Mouse (Mus musculus) Patski (cell line): ENCODE data around the gene Dnmt3l. TPM values are rescaled to one million over a fixed set of nuclear protein-coding genes. Genes with fewer than 3 reads are reported as not detected.
"Not testable (repeated sequence)": the region's sequence is repeated elsewhere in the genome, so short reads cannot be mapped to it uniquely, and the experiment has no call there.

Source experiments
- ATAC-seq: fragments of 100-300 bp; one replicate; pipeline ENCODE4 v1.8.0; 2021
- CTCF ChIA-PET: fragments of 350-600 bp; sonication (Branson Sonifier 250); formaldehyde crosslinking; loops from one replicate; lab custom pipeline; 2022; ENCODE audit warnings: inconsistent platforms; lab: Charles Lee
- POLR2A ChIA-PET: fragments of 350-600 bp; sonication (Branson Sonifier 250); formaldehyde crosslinking; loops from one replicate; lab custom pipeline; 2022; ENCODE audit warnings: antibody characterized with exemption, inconsistent platforms; lab: Charles Lee
- DNase-seq: peaks from one replicate; pipeline ENCODE4 v3.0.0-alpha.2; 2011; ENCODE audit warnings: low read depth, low spot score
- H3K27me3 ChIP-seq: fragments of 371-371 bp; one replicate; pipeline ENCODE4 v1.5.1; 2021
- CTCF ChIP-seq: fragments of 100-300 bp; IDR thresholded peaks from one replicate; pipeline ENCODE4 v1.5.1; 2021
- in situ Hi-C: fragments of 300-500 bp; cut with MboI; formaldehyde crosslinking; loops from 3 replicates; pipeline ENCODE4 v1.11.1; 2018; ENCODE audit warnings: low pct_unique_long_range_greater_than_20kb, mixed read lengths
- polyA plus RNA-seq: library from polyadenylated mRNA; unstranded; gene quantifications from one replicate; pipeline ENCODE4 v1.2.3, GENCODE M21; 2021

Dnmt3l gene
- polyA plus RNA-seq, 1 experiment from 2014 or later, result 0.26 TPM

GRCm38 (mm10) chr10:78009184-78009944 is 32.4 kb upstream of the Dnmt3l start:
- in situ Hi-C loops, result no loop called here
- TF ChIP-seq CTCF, result no peak
- H3K27me3 ChIP-seq, result no peaks in the 10 kb centered on the region
- ATAC-seq (peak; percentile 94), DNase-seq (peak; percentile 28)
- ChIA-PET CTCF (interaction anchor here (1.0 to 2.3 kb wide), 5 partner anchors 10 to 22 kb away, joined by 3 to 8 read pairs (median 3); no protein-coding TSS in a partner anchor), POLR2A (interaction anchor here (0.6 to 2.9 kb wide), 5 partner anchors 8 to 396 kb away, joined by 3 to 8 read pairs (median 3); no protein-coding TSS in a partner anchor)

DNA sequence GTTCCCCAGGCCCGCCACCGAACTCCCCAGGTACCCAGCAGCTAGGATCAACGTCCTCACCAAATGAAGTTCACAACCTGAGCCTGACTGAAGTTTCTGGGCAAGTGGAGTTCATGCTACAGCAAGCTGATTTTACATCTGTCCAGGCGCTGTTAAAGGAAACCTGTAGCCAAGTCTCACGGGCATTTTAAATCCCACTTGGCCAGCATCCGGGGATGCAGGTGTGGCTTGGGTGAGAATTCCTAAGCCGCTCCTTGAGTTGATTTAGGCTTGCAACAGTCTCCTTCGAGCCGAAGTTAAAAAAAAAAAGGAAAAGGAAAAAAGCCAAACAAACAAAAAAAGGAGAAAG is 31.8 kb upstream of the Dnmt3l start, which contains the start of gene Pfkl:
Gene Pfkl, minus strand, starts transcription at position 139 of the 349 bp plus-strand sequence.
- no peak for TF ChIP-seq CTCF
- in situ Hi-C loops, result no loop called here
- CTCF ChIA-PET, result interaction anchor here (1.1 to 2.3 kb wide), 3 partner anchors 9 to 18 kb away, joined by 4 to 8 read pairs (median 4); no protein-coding TSS in a partner anchor
- H3K27me3 ChIP-seq, result no peaks in the 10 kb centered on the region
- peak; percentile 9 for DNase-seq
- peak; percentile 9 for ATAC-seq
- POLR2A ChIA-PET, result interaction anchor here (0.6 to 2.9 kb wide), 7 partner anchors 9 to 473 kb away, joined by 3 to 8 read pairs (median 3); no protein-coding TSS in a partner anchor

DNA sequence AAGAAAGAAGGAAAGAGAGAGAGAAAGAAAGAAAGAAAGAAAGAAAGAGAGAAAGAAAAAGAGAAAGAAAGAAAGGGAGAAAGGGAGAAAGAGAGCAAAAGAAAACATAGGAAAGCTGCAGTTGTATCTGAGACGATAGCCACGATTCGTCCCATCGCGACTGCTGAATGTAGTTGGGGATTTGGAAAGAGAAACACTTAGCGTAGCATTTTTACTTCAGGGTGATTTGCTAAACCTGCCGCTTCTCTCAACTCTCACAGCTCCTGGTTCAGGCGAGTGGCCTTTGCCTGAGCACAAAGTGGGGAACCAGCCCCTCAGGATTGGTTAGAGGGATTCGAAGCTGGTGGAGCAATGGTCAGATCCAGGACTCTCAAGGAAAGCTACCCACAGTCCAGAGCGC is 31.4 kb upstream of the Dnmt3l start:
- ChIA-PET CTCF (interaction anchor here (1.2 to 2.3 kb wide), 2 partner anchors 8 to 17 kb away, joined by 4 to 8 read pairs; no protein-coding TSS in a partner anchor), POLR2A (interaction anchor here (0.6 to 2.9 kb wide), 5 partner anchors 8 to 473 kb away, joined by 3 to 8 read pairs (median 3); no protein-coding TSS in a partner anchor)
- no peak for DNase-seq
- H3K27me3 ChIP-seq, result no peaks in the 10 kb centered on the region
- ATAC-seq, result no peak
- TF ChIP-seq CTCF, result no peak
- in situ Hi-C loops, result no loop called here

GRCm38 (mm10) chr10:78011116-78011515 is 30.6 kb upstream of the Dnmt3l start:
- ATAC-seq, H3K27me3 ChIP-seq, DNase-seq, in situ Hi-C loops: not testable (repeated sequence)
- CTCF ChIA-PET, result interaction anchor here (1.2 to 2.3 kb wide), 2 partner anchors 8 to 17 kb away, joined by 4 to 8 read pairs; no protein-coding TSS in a partner anchor
- POLR2A ChIA-PET, result interaction anchor here (0.5 to 2.9 kb wide), 2 partner anchors 8 to 719 kb away, joined by 3 to 8 read pairs; no protein-coding TSS in a partner anchor

GRCm38 (mm10) chr10:78012661-78013495 is 28.9 kb upstream of the Dnmt3l start:
- ChIA-PET POLR2A (interaction anchor here (0.7 kb wide), 1 partner anchor 408 kb away, joined by 3 read pairs; no protein-coding TSS in a partner anchor), CTCF (no interaction called here)
- H3K27me3 ChIP-seq, result no peaks in the 10 kb centered on the region
- ATAC-seq (no peak), DNase-seq (no peak)
- no peak for TF ChIP-seq CTCF
- in situ Hi-C loops, result no loop called here

DNA sequence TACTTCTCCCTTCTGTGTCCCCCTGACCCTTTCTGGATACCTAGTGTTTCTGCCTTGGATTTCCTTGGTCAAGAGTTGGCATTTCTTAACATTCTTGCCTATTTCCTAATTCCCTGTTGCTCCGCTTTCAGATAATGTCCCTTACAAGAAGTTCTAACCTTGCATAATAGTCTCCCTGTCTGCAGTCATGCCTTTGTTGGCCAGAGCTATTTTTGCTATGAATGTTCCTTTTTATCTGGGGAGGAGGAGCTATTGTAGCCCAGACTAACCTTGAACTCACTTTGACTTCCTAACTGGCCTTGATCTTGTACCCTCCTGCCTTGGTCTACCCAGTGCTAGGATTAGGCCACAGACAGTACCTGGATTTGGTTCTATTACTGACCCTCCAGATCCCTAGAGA is 26.3 kb upstream of the Dnmt3l start:
- DNase-seq (no peak), ATAC-seq (no peak)
- no peaks in the 10 kb centered on the region for H3K27me3 ChIP-seq
- no peak for TF ChIP-seq CTCF
- in situ Hi-C loops, result no loop called here
- ChIA-PET POLR2A (no interaction called here), CTCF (interaction anchor here (0.9 to 1.0 kb wide), 2 partner anchors 17 to 30 kb away, joined by 3 read pairs; no protein-coding TSS in a partner anchor)

- no peaks in the 10 kb centered on the region for H3K27me3 ChIP-seq
- ATAC-seq (no peak), DNase-seq (no peak)
- no peak for TF ChIP-seq CTCF
- ChIA-PET POLR2A (interaction anchor here (1.0 kb wide), 1 partner anchor 32 kb away, joined by 4 read pairs; no protein-coding TSS in a partner anchor), CTCF (interaction anchor here (0.9 to 3.8 kb wide), 3 partner anchors 11 to 146 kb away, joined by 3 to 41 read pairs (median 4); no protein-coding TSS in a partner anchor)
- in situ Hi-C loops, result no loop called here
These were observed 25.4 kb upstream of the Dnmt3l start for GRCm38 (mm10) chr10:78016366-78016765.

DNA sequence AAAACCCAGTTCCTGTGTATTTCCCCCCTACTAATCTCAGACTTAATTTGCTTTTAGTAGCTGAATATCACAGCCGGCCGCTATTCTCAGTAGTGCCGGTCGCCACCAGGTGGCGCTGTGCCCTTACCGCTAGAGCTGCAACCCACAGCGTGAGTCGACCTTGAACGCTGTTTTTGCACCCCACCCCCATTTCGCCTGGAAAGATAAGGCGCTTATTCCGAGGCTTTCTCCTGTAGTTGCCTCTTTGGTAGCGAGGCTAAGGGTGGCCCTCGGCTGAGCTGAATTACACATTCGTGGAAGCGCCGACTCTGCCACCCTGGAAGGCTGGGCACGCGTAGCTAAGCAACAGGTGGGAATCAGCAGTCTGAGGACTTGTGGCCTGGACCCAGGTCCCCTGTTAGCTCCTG is 22.9 kb upstream of the Dnmt3l start:
- in situ Hi-C loops, result no loop called here
- ChIA-PET CTCF (interaction anchor here (0.6 to 3.8 kb wide), 14 partner anchors 8 to 144 kb away, joined by 3 to 41 read pairs (median 5); partner anchors contain the start of genes Icosl and Pfkl), POLR2A (interaction anchor here (1.1 to 1.6 kb wide), 3 partner anchors 9 to 204 kb away, joined by 4 to 8 read pairs (median 4); partner anchors contain the start of gene Pfkl)
- no peaks in the 10 kb centered on the region for H3K27me3 ChIP-seq
- DNase-seq, result peak; percentile 13
- ATAC-seq, result peak; percentile 82
- TF ChIP-seq CTCF, result no peak

DNA sequence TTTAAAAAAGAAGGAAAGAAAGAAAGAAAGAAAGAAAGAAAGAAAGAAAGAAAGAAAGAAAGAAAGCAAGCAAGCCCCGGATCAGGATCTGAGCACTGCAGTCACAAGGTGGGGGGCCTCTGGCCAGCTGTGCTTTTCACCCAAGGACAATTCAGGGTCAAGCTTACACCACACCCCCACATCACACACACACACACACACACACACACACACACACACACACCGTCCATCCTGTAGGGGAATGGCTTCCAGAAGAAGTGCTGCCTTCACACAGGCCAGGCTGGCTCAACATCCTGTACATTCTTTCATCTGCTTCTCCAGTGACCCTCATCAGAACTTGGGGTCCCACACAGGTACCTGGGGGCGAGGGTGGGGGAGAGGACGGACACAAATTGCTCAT is 22.5 kb upstream of the Dnmt3l start:
- ATAC-seq (no peak), DNase-seq (no peak)
- in situ Hi-C loops, result no loop called here
- H3K27me3 ChIP-seq, result no peaks in the 10 kb centered on the region
- CTCF ChIA-PET, result interaction anchor here (0.6 to 3.8 kb wide), 14 partner anchors 9 to 144 kb away, joined by 3 to 41 read pairs (median 5); partner anchors contain the start of genes Icosl and Pfkl
- POLR2A ChIA-PET, result interaction anchor here (1.1 to 1.6 kb wide), 3 partner anchors 10 to 203 kb away, joined by 4 to 8 read pairs (median 4); partner anchors contain the start of gene Pfkl
- no peak for TF ChIP-seq CTCF

DNA sequence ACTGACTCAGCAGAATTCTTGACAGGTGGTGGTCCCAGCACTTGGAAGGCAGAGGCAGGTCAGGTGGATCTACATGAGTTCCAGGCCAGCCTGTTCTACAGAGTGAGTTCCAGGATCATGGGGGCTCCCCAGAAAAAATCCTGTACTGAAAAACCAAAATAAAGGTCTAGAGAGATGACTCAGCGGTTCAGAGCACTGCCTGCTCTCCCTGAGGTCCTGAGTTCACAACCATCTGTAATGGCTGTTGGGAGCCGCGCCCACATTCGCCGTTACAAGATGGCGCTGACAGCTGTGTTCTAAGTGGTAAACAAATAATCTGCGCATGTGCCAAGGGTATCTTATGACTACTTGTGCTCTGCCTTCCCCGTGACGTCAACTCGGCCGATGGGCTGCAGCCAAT is 21.8 kb upstream of the Dnmt3l start:
- in situ Hi-C loops, DNase-seq, ATAC-seq, H3K27me3 ChIP-seq: not testable (repeated sequence)
- POLR2A ChIA-PET, result interaction anchor here (1.4 kb wide), 1 partner anchor 151 kb away, joined by 4 read pairs; no protein-coding TSS in a partner anchor
- CTCF ChIA-PET, result interaction anchor here (1.2 to 3.8 kb wide), 4 partner anchors 8 to 143 kb away, joined by 4 to 41 read pairs (median 16); partner anchors contain the start of gene Icosl
